Mouse (Mus musculus): ENCODE measurements at regions not wholly inside any gene's neighbourhood (a gene's known extent, or its start where the extent isn't known, plus 50 kb on each side); places are given as distances from the start of the nearest gene placed in this dataset.

DNA sequence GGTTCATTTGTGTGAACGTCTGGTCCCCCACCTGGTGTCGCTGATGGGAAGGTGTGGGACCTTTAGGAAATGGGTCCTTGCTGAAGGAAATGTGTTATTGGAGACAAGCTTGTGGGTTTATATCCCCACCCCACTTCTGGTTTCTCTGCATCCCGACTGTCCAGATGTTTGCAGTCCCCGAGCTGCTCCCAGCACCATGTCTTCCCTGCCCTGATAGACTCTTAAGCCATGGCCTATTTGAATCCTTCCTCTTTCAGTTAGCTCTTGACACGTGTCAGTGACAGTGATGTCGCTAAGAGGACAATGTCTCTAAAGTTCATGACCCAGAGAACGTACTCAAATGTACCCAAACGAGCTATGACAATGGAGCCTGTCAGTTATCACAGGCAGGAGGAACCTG is 77.7 kb upstream of the Kcng1 start:
- no peak for TF ChIP-seq POLR2A (IDR thresholded peaks at IDR 0.05; ENCODE audit: borderline replicate concordance, control insufficient read depth, low read depth, low read length)
- TF ChIP-seq CTCF (IDR thresholded peaks at IDR 0.05; ENCODE audit: control insufficient read depth, insufficient read depth, low read length), result no peak
